Mouse (Mus musculus): ENCODE measurements at regions not wholly inside any gene's neighbourhood (a gene's known extent, or its start where the extent isn't known, plus 50 kb on each side); places are given as distances from the start of the nearest gene placed in this dataset.

- Histone ChIP-seq H3K27me3 (ENCODE audit: insufficient read depth, low read length) (no peaks in the 10 kb centered on the region), H3K36me3 (replicated peaks) (no peaks in the 10 kb centered on the region), H3K4me1 (ENCODE audit: insufficient read depth, low read depth, low read length) (no peaks in the 10 kb centered on the region), H3K9me3 (replicated peaks) (0 out of 2 replicates have a peak, but pooled peaks cover 2% of the 10 kb centered on the region), H3K4me3 (ENCODE audit: low read depth, low read length) (no peak overlapping the region)
- ATAC-seq (ENCODE audit: extremely low read depth, insufficient number of reproducible peaks, low FRiP score, poor library complexity, severe bottlenecking) (no peak), DNase-seq (ENCODE audit: low spot score) (no peak)
- TF ChIP-seq GATA2 (IDR thresholded peaks at IDR 0.05; ENCODE audit: borderline replicate concordance, low read depth, low read length) (no peak), POLR2AphosphoS5 (IDR thresholded peaks at IDR 0.05; ENCODE audit: insufficient replicate concordance, low read depth, low read length) (no peak), GATA1 (IDR thresholded peaks at IDR 0.05; ENCODE audit: borderline replicate concordance, low read length) (no peak), TAL1 (conservative IDR thresholded peaks at IDR 0.05; ENCODE audit: low read depth, low read length) (no peak), CTCF (IDR thresholded peaks at IDR 0.05; ENCODE audit: low read depth, low read length) (no peak)
These were observed 285.9 kb upstream of the Cxadr start for GRCm38 (mm10) chr16:78015401-78015800.

- ATAC-seq (ENCODE audit: extremely low read depth, insufficient number of reproducible peaks, low FRiP score, poor library complexity, severe bottlenecking) (no peak), DNase-seq (ENCODE audit: low spot score) (no peak)
- H3K4me1 ChIP-seq (ENCODE audit: insufficient read depth, low read depth, low read length) = no peaks in the 10 kb centered on the region
- 0 out of 2 replicates have a peak, but pooled peaks cover 2% of the 10 kb centered on the region for H3K9me3 ChIP-seq (replicated peaks)
- TF ChIP-seq CTCF (IDR thresholded peaks at IDR 0.05; ENCODE audit: low read depth, low read length) = no peak
- no peak overlapping the region for H3K4me3 ChIP-seq (ENCODE audit: low read depth, low read length)
- no peaks in the 10 kb centered on the region for H3K27me3 ChIP-seq (ENCODE audit: insufficient read depth, low read length)
- no peaks in the 10 kb centered on the region for H3K36me3 ChIP-seq (replicated peaks)
These were observed 288.1 kb upstream of the Cxadr start for GRCm38 (mm10) chr16:78013049-78013819.

- H3K36me3 ChIP-seq (replicated peaks) = no peaks in the 10 kb centered on the region
- ATAC-seq (ENCODE audit: extremely low read depth, insufficient number of reproducible peaks, low FRiP score, poor library complexity, severe bottlenecking) (no peak), DNase-seq (ENCODE audit: low spot score) (no peak)
- no peak overlapping the region for H3K4me3 ChIP-seq (ENCODE audit: low read depth, low read length)
- TF ChIP-seq POLR2AphosphoS5 (IDR thresholded peaks at IDR 0.05; ENCODE audit: insufficient replicate concordance, low read depth, low read length) (no peak), GATA2 (IDR thresholded peaks at IDR 0.05; ENCODE audit: borderline replicate concordance, low read depth, low read length) (no peak), GATA1 (IDR thresholded peaks at IDR 0.05; ENCODE audit: borderline replicate concordance, low read length) (no peak), CTCF (IDR thresholded peaks at IDR 0.05; ENCODE audit: low read depth, low read length) (no peak), TAL1 (conservative IDR thresholded peaks at IDR 0.05; ENCODE audit: low read depth, low read length) (no peak)
- no peaks in the 10 kb centered on the region for H3K27me3 ChIP-seq (ENCODE audit: insufficient read depth, low read length)
- no peaks in the 10 kb centered on the region for H3K4me1 ChIP-seq (ENCODE audit: insufficient read depth, low read depth, low read length)
- H3K9me3 ChIP-seq (replicated peaks) = no peaks in the 10 kb centered on the region
These were observed 297.3 kb upstream of the Cxadr start for GRCm38 (mm10) chr16:78004016-78004415.

GRCm38 (mm10) chr16:77992986-77993385 lies 308.3 kb upstream of the Cxadr start:
- Histone ChIP-seq H3K9me3 (replicated peaks) (peaks cover 6% of the 10 kb centered on the region; the same call in 1 of the 2 replicates), H3K4me1 (ENCODE audit: insufficient read depth, low read depth, low read length) (no peaks in the 10 kb centered on the region), H3K36me3 (replicated peaks) (no peaks in the 10 kb centered on the region), H3K4me3 (ENCODE audit: low read depth, low read length) (no peak overlapping the region), H3K27me3 (ENCODE audit: insufficient read depth, low read length) (no peaks in the 10 kb centered on the region)
- DNase-seq (ENCODE audit: low spot score) (no peak), ATAC-seq (ENCODE audit: extremely low read depth, insufficient number of reproducible peaks, low FRiP score, poor library complexity, severe bottlenecking) (no peak)
- TF ChIP-seq GATA1 (IDR thresholded peaks at IDR 0.05; ENCODE audit: borderline replicate concordance, low read length) (no peak), POLR2AphosphoS5 (IDR thresholded peaks at IDR 0.05; ENCODE audit: insufficient replicate concordance, low read depth, low read length) (no peak), CTCF (IDR thresholded peaks at IDR 0.05; ENCODE audit: low read depth, low read length) (no peak), TAL1 (conservative IDR thresholded peaks at IDR 0.05; ENCODE audit: low read depth, low read length) (no peak), GATA2 (IDR thresholded peaks at IDR 0.05; ENCODE audit: borderline replicate concordance, low read depth, low read length) (no peak)

GRCm38 (mm10) chr16:77989791-77990325 lies 311.4 kb upstream of the Cxadr start:
- no peak for ATAC-seq (ENCODE audit: extremely low read depth, insufficient number of reproducible peaks, low FRiP score, poor library complexity, severe bottlenecking)
- no peak for DNase-seq (ENCODE audit: low spot score)
- H3K9me3 ChIP-seq (replicated peaks) = peaks cover 3% of the 10 kb centered on the region; the same call in 1 of the 2 replicates
- H3K4me1 ChIP-seq (ENCODE audit: insufficient read depth, low read depth, low read length) = no peaks in the 10 kb centered on the region
- no peak overlapping the region for H3K4me3 ChIP-seq (ENCODE audit: low read depth, low read length)
- H3K36me3 ChIP-seq (replicated peaks) = no peaks in the 10 kb centered on the region
- no peaks in the 10 kb centered on the region for H3K27me3 ChIP-seq (ENCODE audit: insufficient read depth, low read length)
- no peak for TF ChIP-seq GATA2 (IDR thresholded peaks at IDR 0.05; ENCODE audit: borderline replicate concordance, low read depth, low read length)
- TF ChIP-seq CTCF (IDR thresholded peaks at IDR 0.05; ENCODE audit: low read depth, low read length) = no peak
- no peak for TF ChIP-seq POLR2AphosphoS5 (IDR thresholded peaks at IDR 0.05; ENCODE audit: insufficient replicate concordance, low read depth, low read length)
- no peak for TF ChIP-seq TAL1 (conservative IDR thresholded peaks at IDR 0.05; ENCODE audit: low read depth, low read length)
- TF ChIP-seq GATA1 (IDR thresholded peaks at IDR 0.05; ENCODE audit: borderline replicate concordance, low read length) = no peak

GRCm38 (mm10) chr16:77989139-77989538 lies 312.1 kb upstream of the Cxadr start:
- H3K9me3 ChIP-seq (replicated peaks) = peaks cover 3% of the 10 kb centered on the region; the same call in 1 of the 2 replicates
- no peak for TF ChIP-seq POLR2AphosphoS5 (IDR thresholded peaks at IDR 0.05; ENCODE audit: insufficient replicate concordance, low read depth, low read length)
- TF ChIP-seq GATA1 (IDR thresholded peaks at IDR 0.05; ENCODE audit: borderline replicate concordance, low read length) = no peak
- TF ChIP-seq CTCF (IDR thresholded peaks at IDR 0.05; ENCODE audit: low read depth, low read length) = 0 out of 2 replicates have a peak, but pooled peaks have one; percentile 5
- TF ChIP-seq GATA2 (IDR thresholded peaks at IDR 0.05; ENCODE audit: borderline replicate concordance, low read depth, low read length) = no peak
- no peaks in the 10 kb centered on the region for H3K4me1 ChIP-seq (ENCODE audit: insufficient read depth, low read depth, low read length)
- ATAC-seq (ENCODE audit: extremely low read depth, insufficient number of reproducible peaks, low FRiP score, poor library complexity, severe bottlenecking) = no peak
- no peak overlapping the region for H3K4me3 ChIP-seq (ENCODE audit: low read depth, low read length)
- no peaks in the 10 kb centered on the region for H3K27me3 ChIP-seq (ENCODE audit: insufficient read depth, low read length)
- DNase-seq (ENCODE audit: low spot score) = no peak
- H3K36me3 ChIP-seq (replicated peaks) = no peaks in the 10 kb centered on the region

Data from G1E (cell line).